Comparison of ENCODE assay signal across 31 mouse cellular contexts in genomic region chr3:138937241-138937640, GRCm38 (mm10).
"Had no signal": no experiment of that assay in that cellular context is flagged by ENCODE, and none has a peak within 500 bp of the region (broad histone marks: within the 10 kb centered on the region; RNA-seq: fewer than 3 reads in every experiment).

No protein-coding gene starts in this region.

- DNase-seq: left cerebral cortex, postnatal 4 days; liver; liver, embryonic 13.5 days; liver, postnatal 0 days; lung, adult 18-20 months; lung, adult 2 months; lung, embryonic 14.5 days; lung, postnatal 14 days; lung, postnatal 36 days; lung, postnatal 4 days; midbrain, embryonic 14.5 days had no signal

- H3K4me1 ChIP-seq: limb, embryonic 10.5 days; limb, embryonic 12.5 days; limb, embryonic 13.5 days; limb, embryonic 15.5 days; liver, embryonic 12.5 days; liver, embryonic 13.5 days; liver, embryonic 15.5 days; lung, embryonic 15.5 days; midbrain, embryonic 15.5 days; neural tube, embryonic 12.5 days had no signal

- H3K9ac ChIP-seq: limb, embryonic 12.5 days; limb, embryonic 13.5 days; limb, embryonic 15.5 days; liver, embryonic 12.5 days; liver, embryonic 13.5 days; liver, embryonic 14.5 days; liver, embryonic 15.5 days; liver, postnatal 0 days; lung, embryonic 14.5 days; lung, embryonic 15.5 days; midbrain, embryonic 12.5 days; midbrain, embryonic 13.5 days; midbrain, embryonic 15.5 days; neural tube, embryonic 12.5 days had no signal

- H3K4me2 ChIP-seq: limb, embryonic 12.5 days; limb, embryonic 13.5 days; limb, embryonic 15.5 days; liver, embryonic 11.5 days; liver, embryonic 12.5 days; liver, embryonic 13.5 days; liver, embryonic 15.5 days; lung, embryonic 14.5 days; lung, embryonic 15.5 days; midbrain, embryonic 11.5 days; midbrain, embryonic 12.5 days; midbrain, embryonic 13.5 days; midbrain, embryonic 15.5 days; neural tube, embryonic 12.5 days had no signal

- H3K27ac ChIP-seq: limb, embryonic 10.5 days; limb, embryonic 12.5 days; limb, embryonic 13.5 days; limb, embryonic 15.5 days; liver, embryonic 12.5 days; liver, embryonic 13.5 days; liver, embryonic 14.5 days; liver, embryonic 15.5 days; lung, embryonic 15.5 days; macrophage; midbrain, embryonic 10.5 days; midbrain, embryonic 12.5 days; midbrain, embryonic 13.5 days; midbrain, embryonic 15.5 days; neural tube, embryonic 12.5 days had no signal

- ATAC-seq: liver, embryonic 12.5 days; lung, postnatal 0 days; midbrain, embryonic 13.5 days; midbrain, embryonic 15.5 days; midbrain, embryonic 16.5 days had no signal

- H3K27me3 ChIP-seq: limb, embryonic 12.5 days; limb, embryonic 13.5 days; limb, embryonic 15.5 days; liver, embryonic 12.5 days; liver, embryonic 13.5 days; liver, embryonic 15.5 days; lung, embryonic 15.5 days; megakaryocyte, embryonic 14.5 days; midbrain, embryonic 12.5 days; midbrain, embryonic 13.5 days; midbrain, embryonic 15.5 days; neural tube, embryonic 12.5 days had no signal

- H3K9me3 ChIP-seq: limb, embryonic 10.5 days; limb, embryonic 15.5 days; liver, embryonic 12.5 days; liver, embryonic 13.5 days; liver, embryonic 15.5 days; lung, embryonic 15.5 days; megakaryocyte, embryonic 14.5 days; midbrain, embryonic 10.5 days; midbrain, embryonic 12.5 days; midbrain, embryonic 13.5 days; midbrain, embryonic 15.5 days; neural tube, embryonic 12.5 days had no signal

- H3K4me3 ChIP-seq: limb, embryonic 10.5 days; limb, embryonic 12.5 days; limb, embryonic 13.5 days; limb, embryonic 15.5 days; liver, embryonic 12.5 days; liver, embryonic 13.5 days; liver, embryonic 15.5 days; lung, embryonic 15.5 days; megakaryocyte, embryonic 14.5 days; midbrain, embryonic 10.5 days; midbrain, embryonic 12.5 days; midbrain, embryonic 13.5 days; midbrain, embryonic 15.5 days; myocyte; neural tube, embryonic 12.5 days had no signal
